Mouse (Mus musculus): ENCODE data around the gene Stx3.

The Stx3 gene

GRCm38 (mm10) chr19:11819143-11819700 lies at the start of gene Stx3:
TSS of gene Stx3 (minus strand) at chr19:11819403.
- in situ Hi-C loops (cut with MboI): no loop called here

GRCm38 (mm10) chr19:11867837-11868236 lies 48.6 kb upstream of the Stx3 start:
- in situ Hi-C loops (cut with MboI): no loop called here

DNA sequence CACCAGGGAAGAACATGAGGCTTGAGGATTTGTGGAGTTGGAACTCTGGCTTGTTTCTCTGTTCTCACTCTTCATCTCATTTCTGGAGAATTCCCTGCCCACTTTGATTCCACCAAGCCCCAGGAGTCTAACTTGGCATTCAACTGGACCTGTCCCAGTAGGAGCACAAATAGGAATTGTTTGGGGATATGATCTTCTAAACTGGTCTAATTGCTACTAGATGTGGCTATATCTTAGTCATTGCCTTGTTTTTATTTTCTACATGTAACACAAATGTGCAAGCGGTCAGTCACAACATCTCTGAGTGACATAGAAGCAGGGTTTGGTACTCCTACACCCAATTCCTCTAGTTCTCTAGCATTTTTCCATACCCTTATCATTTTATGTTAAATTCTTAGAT lies 41.8 kb upstream of the Stx3 start, which contains the start of gene Olfr1418:
Gene Olfr1418, minus strand, starts transcription at position 101 of the 400 bp plus-strand sequence.
- in situ Hi-C loops (cut with MboI): no loop called here

GRCm38 (mm10) chr19:11856506-11856905 lies 37.3 kb upstream of the Stx3 start:
- in situ Hi-C loops (cut with MboI): no loop called here

DNA sequence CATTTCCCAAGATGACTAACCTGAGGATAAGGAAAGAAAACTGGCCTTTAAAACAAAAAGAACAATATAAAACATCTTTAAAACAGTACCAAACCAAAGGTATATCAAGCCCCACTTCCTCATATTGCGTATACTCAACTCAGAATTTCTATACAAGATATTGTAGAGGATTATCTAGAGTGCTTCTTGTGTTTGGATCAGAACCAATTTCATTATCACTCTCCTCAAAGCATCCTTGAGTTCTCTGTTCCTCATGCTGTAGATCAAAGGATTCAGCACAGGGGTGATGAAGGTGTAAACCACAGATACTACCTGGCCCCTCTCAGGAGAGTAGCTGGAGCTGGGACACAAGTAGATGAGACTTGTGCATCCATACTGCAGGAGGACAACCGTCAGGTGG lies 35.6 kb upstream of the Stx3 start:
- in situ Hi-C loops (cut with MboI): no loop called here

GRCm38 (mm10) chr19:11852652-11853051 lies 33.4 kb upstream of the Stx3 start:
- in situ Hi-C loops (cut with MboI): no loop called here

GRCm38 (mm10) chr19:11846333-11846732 lies 27.1 kb upstream of the Stx3 start:
- in situ Hi-C loops (cut with MboI): no loop called here

DNA sequence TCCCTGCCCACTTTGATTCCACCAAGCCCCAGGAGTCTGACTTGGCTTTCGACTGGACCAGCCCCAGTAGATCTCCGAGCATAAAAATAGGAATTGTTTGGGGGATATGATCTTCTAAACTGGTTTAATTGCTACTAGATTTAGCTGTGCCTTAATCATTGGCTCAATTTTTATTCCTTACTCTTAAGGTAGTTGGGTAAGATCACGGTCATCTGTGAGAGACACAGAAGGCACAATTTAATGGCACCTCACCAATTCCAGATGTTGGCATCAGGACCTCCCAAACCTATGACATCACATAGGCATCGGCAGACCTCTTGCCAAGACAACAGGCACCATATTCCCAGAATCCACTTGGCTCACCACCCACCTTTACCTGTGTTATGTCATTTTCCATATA lies 19.9 kb upstream of the Stx3 start, which contains the start of gene Olfr1417:
Gene Olfr1417, minus strand, starts transcription at position 101 of the 400 bp plus-strand sequence.
- in situ Hi-C loops (cut with MboI): no loop called here

DNA sequence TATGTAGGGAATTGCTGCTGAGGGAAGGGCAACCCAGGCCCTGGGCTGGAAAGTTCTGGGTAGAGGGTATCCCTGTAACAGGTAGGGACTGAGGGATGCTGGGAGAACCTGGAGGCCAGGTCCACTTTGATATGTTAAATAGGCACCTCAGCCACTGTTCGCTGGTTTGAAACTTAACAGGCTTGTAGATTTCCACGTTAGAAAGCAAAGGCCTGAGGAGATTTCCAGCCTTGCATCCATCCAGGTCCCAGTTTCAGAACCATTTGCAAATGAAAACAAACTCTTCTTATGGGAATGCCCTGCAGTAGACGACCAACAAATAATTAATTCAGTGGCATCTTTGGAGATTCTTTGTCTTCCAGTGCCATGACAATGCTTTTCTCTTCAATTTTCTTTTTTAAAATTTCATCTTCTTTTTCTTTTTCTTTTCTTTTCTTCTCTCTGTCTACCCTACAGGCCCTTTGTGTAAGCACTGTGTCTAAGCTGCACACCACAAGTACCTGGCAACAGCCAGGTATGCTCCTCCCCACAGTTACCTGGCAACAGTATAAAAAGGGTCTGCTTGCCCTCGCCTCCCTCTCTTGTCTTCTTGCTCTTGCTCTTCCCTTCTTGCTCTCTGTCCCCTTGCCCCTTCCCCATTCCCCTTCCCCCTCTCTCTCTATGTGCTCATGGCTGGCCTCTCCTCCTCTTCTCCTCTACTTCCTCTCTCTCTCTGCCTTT lies 4.3 kb upstream of the Stx3 start:
- in situ Hi-C loops (cut with MboI): no loop called here

DNA sequence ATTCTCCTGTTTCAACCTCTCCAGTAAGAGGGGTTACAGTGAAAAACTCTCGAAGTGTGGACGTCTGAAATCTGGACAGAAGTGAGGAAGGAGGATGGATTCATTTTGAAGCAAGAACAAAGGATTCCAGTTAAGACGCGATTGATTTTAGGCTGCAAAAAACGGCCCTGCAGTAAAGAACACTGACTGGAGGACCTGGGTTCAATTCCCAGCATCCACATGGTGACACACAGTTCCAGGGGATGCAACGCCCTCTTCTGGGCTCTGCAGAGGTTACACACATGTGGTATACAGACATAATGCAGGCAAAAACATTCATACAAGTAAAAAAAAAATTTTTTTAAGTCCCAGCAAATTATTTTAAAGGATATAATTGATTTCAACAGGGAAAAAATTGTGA lies 1.0 kb upstream of the Stx3 start:
- in situ Hi-C loops (cut with MboI): no loop called here

- in situ Hi-C loops (cut with MboI): no loop called here
These were observed 597 bp upstream of the Stx3 start for GRCm38 (mm10) chr19:11819800-11820199.

- in situ Hi-C loops (cut with MboI): no loop called here
These were observed 732 bp downstream of the Stx3 start for GRCm38 (mm10) chr19:11818199-11819142.

DNA sequence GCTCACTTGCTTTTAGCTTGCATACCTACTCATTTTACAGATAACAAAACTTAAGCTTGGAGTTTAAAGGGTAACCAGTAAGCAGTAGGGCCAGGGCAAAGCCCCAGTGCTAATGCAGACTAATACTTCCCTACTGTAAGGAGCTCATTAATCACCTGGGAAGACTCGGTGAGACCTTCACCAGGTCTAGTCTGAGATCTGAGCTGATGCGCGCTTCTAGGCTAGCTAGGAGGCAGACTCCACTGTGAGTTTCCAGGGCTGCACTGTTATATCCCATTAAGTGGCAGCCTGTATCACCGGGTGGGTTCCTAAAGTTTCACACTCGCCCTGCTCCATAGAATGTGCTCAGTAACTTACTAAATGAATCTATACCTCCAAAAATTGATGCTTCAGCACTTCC lies 1.6 kb downstream of the Stx3 start:
- in situ Hi-C loops (cut with MboI): no loop called here

DNA sequence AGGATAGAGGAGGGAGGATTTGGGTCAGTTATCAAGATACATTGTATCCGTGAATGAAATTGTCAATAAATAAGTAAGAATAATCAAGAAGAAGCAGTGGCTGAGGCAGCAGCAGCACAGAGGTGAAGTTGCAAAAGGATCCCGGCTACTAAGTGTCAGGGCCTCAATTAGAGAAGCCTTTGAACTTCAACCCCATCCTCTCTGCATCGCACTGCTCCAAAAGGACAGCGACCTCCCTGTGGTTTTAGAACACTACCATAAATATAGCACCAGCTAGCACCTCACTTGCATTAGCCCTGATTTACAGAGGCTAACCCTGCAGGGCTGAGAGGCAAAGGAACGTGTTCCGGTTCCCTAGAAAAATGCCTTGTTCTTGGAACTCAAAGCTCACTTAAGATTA lies 2.5 kb downstream of the Stx3 start:
- in situ Hi-C loops (cut with MboI): no loop called here

DNA sequence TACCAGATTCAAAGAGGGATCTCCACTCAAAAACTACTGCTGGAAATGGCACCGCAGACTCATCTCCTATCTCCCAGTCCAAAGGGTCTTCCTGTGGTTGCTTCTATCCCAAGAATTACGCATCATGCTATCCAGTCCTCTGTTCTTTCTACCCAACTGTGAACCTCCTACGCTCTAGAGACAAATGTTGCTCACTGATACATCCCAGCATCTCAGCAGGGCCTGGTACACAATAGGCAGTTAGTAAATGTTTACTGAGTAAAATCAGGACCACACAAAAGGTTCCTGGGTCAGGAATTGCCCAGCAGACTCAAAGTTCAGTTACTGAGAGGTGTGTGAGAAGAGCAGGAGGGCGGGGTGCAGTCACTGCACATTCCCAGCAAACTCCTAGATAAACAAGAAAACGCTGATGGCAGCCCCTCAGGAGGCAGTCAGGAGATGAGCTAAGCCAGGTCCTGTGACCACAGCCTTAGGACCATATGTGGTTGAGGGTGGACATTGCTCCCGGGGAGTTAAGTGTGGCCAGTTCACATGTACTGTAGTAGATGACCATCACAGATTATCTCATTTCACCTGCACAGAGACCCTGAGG lies 4.4 kb downstream of the Stx3 start:
- in situ Hi-C loops (cut with MboI): no loop called here

- in situ Hi-C loops (cut with MboI): no loop called here
These were observed 5.6 kb downstream of the Stx3 start for GRCm38 (mm10) chr19:11813649-11814048.

DNA sequence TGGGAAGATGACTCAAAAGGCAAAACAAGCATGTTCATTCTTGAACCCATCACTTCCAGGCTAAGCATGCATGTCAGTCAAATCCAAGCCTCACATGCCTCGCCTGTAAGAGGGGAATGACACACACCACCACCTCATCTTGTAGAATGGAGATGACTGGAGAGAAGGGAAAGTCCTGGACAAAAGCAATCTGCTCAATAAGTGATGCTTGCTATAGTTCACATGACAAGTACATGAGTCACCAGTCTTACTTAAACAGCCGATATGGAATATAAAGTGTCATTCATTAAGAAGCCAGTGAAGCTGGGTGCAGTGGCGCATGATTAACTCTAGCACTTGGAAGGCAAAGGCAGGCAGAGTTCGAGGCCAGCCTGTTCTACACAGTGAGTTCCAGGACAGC lies 6.1 kb downstream of the Stx3 start:
- in situ Hi-C loops (cut with MboI): no loop called here

GRCm38 (mm10) chr19:11811688-11812365 lies 7.4 kb downstream of the Stx3 start:
- in situ Hi-C loops (cut with MboI): no loop called here

DNA sequence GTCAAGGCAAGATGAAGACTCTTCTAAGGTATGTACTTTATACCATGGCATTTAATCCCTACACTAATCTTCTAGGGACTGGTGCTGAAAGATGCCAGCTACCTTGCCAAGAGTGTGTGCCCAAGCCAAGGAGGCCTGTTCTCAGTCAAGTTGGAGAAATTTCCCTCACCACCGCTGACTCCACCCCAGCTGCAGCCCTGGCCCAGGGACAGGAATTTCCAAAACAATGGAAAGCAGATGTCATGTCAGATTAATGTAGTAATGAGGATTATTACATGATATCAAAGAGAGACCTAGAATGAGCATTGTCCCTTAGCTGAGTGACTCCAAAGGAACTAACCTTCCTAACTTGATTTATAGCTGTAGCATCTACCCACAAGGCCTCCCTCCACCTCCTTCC lies 8.3 kb downstream of the Stx3 start:
- in situ Hi-C loops (cut with MboI): no loop called here

- in situ Hi-C loops (cut with MboI): no loop called here
These were observed 9.0 kb downstream of the Stx3 start for GRCm38 (mm10) chr19:11810003-11810758.

GRCm38 (mm10) chr19:11808452-11808851 lies 10.8 kb downstream of the Stx3 start:
- in situ Hi-C loops (cut with MboI): no loop called here

Data from mature B cell (primary cell).